ENCODE assay signal across 9 mouse cellular contexts in the genomic region with DNA sequence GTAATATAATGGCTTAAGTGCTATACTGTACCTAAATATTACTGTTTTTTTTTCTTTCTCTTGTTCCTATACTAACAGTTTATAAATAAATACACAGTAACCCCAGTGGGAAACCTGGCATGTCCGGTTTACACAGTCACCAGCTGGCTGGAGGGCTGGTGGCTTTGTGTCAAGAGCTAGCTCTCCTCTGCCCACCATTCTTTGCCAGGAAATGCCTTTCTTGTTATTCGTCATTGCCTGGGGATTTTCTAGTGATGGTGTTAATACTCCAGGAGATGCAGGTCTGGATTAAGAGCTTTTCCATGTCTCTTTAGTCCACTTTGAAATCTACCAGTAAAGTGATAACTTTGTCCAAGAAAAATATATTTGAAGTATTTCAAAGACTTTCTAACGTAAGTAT.
DNase-seq lines count a peak whose midpoint lies in the region.
"Had no signal": no experiment of that assay in that cellular context is flagged by ENCODE, and none has a peak within 500 bp of the region (broad histone marks: within the 10 kb centered on the region; RNA-seq: fewer than 3 reads in every experiment).

No protein-coding gene starts in this region.

- peak; percentile 17 for DNase-seq in kidney, adult 9 months
- DNase-seq in kidney, adult 18-20 months: no peak
- peak; percentile 42 for DNase-seq in cerebellum, adult 11 months
- DNase-seq in fibroblast of lung, adult 2 months (ENCODE audit: low read depth): peak; percentile 61
- DNase-seq in lung, postnatal 25 days (ENCODE audit: low spot score): peak; percentile 58
- DNase-seq in ovary, postnatal 10 days (ENCODE audit: low spot score): no peak
- no peak for DNase-seq in frontal cortex, postnatal 14 days (ENCODE audit: low spot score in 2 of 2)
- DNase-seq: layer of hippocampus, postnatal 36 days; right cerebral cortex, postnatal 4 days had no signal

Comparison
In these comparisons a context has a peak if more than half of its experiments do, and no peak if none do; other contexts are left out.
1. DNase-seq: peak in kidney, adult 9 months (single experiment), cerebellum, adult 11 months (single experiment), fibroblast of lung, adult 2 months (single experiment) and lung, postnatal 25 days (single experiment); none in kidney, adult 18-20 months (single experiment), ovary, postnatal 10 days (single experiment) and frontal cortex, postnatal 14 days (0 of 2).